Mouse (Mus musculus) stomach, postnatal 0 days (tissue): ENCODE results near the gene Ring1. TPM values are rescaled to one million over a fixed set of nuclear protein-coding genes. Genes with fewer than 3 reads are reported as not detected.

Experiments
- ATAC-seq: fragments of 200-750 bp; cut with Nextera tagmentation; 2 replicates; pipeline ENCODE4 v1.8.0; 2017; ENCODE audit not compliant: low FRiP score, low TSS enrichment
- DNase-seq: peaks from one replicate; pipeline ENCODE4 v3.0.0-alpha.2; 2016; ENCODE audit warnings: low spot score
- H3K27ac ChIP-seq: fragments of 300-500 bp; sonication (generic); replicated peaks from 2 replicates; pipeline ENCODE4 v1.5.1; 2014; ENCODE audit warnings: mild to moderate bottlenecking, control low read depth
- H3K27me3 ChIP-seq: fragments of 300-500 bp; sonication (generic); 2 replicates; pipeline ENCODE4 v1.6.1; 2014; ENCODE audit warnings: low read length; ENCODE audit not compliant: control insufficient read depth, insufficient read depth
- H3K36me3 ChIP-seq: fragments of 300-500 bp; sonication (generic); 2 replicates; pipeline ENCODE4 v1.6.1; 2014; ENCODE audit warnings: low read length, mixed read lengths; ENCODE audit not compliant: control insufficient read depth, insufficient read depth
- H3K4me1 ChIP-seq: fragments of 300-500 bp; sonication (generic); replicated peaks from 2 replicates; pipeline ENCODE4 v1.6.1; 2014; ENCODE audit warnings: antibody characterized with exemption; ENCODE audit not compliant: control insufficient read depth, insufficient read depth
- H3K4me2 ChIP-seq: fragments of 300-500 bp; sonication (generic); replicated peaks from 2 replicates; pipeline ENCODE4 v1.6.1; 2014; ENCODE audit warnings: low read depth, mild to moderate bottlenecking, control low read depth, moderate library complexity
- H3K4me3 ChIP-seq: fragments of 300-500 bp; sonication (generic); 2 replicates; pipeline ENCODE4 v1.5.1; 2014; ENCODE audit warnings: low read depth, low read length, control low read depth
- H3K9ac ChIP-seq: fragments of 300-500 bp; sonication (generic); 2 replicates; pipeline ENCODE4 v1.6.1; 2014; ENCODE audit warnings: mild to moderate bottlenecking, low read length, control low read depth, mixed read lengths
- H3K9me3 ChIP-seq: fragments of 300-500 bp; sonication (generic); 2 replicates; pipeline ENCODE4 v1.6.1; 2016; ENCODE audit warnings: low read length; ENCODE audit not compliant: control insufficient read depth
- CTCF ChIP-seq: IDR thresholded peaks from 2 replicates; pipeline ENCODE4 v1.5.1; 2016; ENCODE audit warnings: antibody characterized with exemption, low read depth, mild to moderate bottlenecking, moderate library complexity
- EP300 ChIP-seq: optimal IDR thresholded peaks from 2 replicates; pipeline ENCODE3; 2016; ENCODE audit warnings: antibody characterized with exemption
- WGBS: fragments of 180-500 bp; shearing (Covaris S2); extraction: QIAGEN DNeasy Blood & Tissue Kit; methylation state at CpG from one replicate; pipeline ENCODE4 v1.1.7; 2014; 5-methylcytosine and 5-hydroxymethylcytosine counted together
- polyA plus RNA-seq: library from polyadenylated mRNA; unstranded; fragments of >200 nt; fragmentation: Nextera tagmentation; extraction: Ambion mirVana; gene quantifications from 2 replicates; pipeline ENCODE4 v1.2.1, GENCODE M21; 2015

Gene Ring1
- polyA plus RNA-seq, 1 experiment from 2014 or later: 13.3 TPM

DNA sequence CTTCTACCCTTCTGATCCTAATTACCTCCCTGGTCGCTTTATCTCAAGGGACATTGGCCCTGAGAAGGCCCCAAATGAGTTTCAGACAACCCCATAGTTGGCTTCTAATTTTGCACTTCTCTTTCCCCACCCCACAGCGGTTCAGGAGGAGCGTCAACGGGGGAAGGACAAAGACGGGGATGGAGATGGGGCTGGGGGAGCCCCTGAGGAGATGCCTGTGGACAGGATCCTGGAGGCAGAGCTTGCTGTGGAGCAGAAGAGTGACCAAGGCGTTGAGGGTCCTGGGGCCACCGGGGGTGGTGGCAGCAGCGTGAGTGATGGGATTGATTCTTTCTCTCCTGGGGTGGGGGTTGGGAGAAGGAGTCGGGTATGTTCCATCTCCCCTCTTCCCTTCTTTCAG, 11.0 kb upstream of the Ring1 start:
- DNase-seq (no peak), ATAC-seq (no peak)
- H3K4me2 ChIP-seq: no peak overlapping the region
- H3K9me3 ChIP-seq: no peaks in the 10 kb centered on the region
- TF ChIP-seq CTCF: no peak
- no peak for TF ChIP-seq EP300
- 87% methylated on average over 9 of the region's 9 CpGs for WGBS
- no peak overlapping the region for H3K4me3 ChIP-seq
- peaks cover 17% of the 10 kb centered on the region for H3K36me3 ChIP-seq
- H3K27ac ChIP-seq: no peak overlapping the region
- H3K4me1 ChIP-seq: peaks cover 2% of the 10 kb centered on the region; the same call in 1 of the 2 replicates
- no peak overlapping the region for H3K9ac ChIP-seq
- no peaks in the 10 kb centered on the region for H3K27me3 ChIP-seq

DNA sequence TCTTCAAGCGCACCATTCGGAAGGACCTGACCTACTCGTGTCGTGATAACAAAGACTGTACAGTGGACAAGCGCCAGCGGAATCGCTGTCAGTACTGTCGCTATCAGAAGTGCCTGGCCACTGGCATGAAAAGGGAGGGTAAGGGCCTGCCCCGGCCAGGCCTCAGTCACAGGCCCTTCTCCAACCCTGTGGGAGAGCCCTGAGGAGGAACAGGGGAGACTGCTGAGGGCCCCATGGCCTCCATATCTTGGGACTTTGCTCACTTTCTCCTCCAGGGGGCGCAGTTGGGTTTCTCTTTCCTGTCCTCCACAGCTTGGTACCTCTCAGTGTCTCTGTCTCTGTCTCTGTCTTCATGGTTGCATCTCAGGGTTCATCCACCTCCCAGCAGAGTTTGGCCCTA, 9.6 kb upstream of the Ring1 start:
- Histone ChIP-seq H3K27me3 (no peaks in the 10 kb centered on the region), H3K36me3 (peaks cover 26% of the 10 kb centered on the region), H3K4me1 (peaks cover 4% of the 10 kb centered on the region)

DNA sequence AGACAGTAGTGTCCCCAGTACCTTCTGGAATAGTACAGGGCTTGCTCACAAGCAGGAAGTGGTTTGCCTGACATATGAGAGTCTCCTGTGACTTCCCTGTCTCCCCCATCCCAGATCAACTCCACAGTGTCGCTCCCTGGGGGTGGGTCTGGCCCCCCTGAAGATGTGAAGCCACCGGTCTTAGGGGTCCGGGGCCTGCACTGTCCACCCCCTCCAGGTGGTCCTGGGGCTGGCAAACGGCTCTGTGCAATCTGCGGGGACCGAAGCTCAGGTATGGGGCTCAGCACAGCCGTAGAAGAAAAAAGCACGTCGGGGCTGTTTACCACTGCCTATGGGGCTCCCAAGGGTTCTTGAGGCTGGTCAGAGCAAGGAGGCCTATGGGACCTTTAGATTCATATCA, 9.0 kb upstream of the Ring1 start:
- DNase-seq: no peak
- 91% methylated on average over 9 of the region's 9 CpGs for WGBS
- Histone ChIP-seq H3K9ac (no peak overlapping the region), H3K4me2 (no peak overlapping the region), H3K27me3 (no peaks in the 10 kb centered on the region), H3K9me3 (no peaks in the 10 kb centered on the region), H3K27ac (no peak overlapping the region; the same call in 1 of the 2 replicates), H3K4me3 (no peak overlapping the region), H3K36me3 (peaks cover 32% of the 10 kb centered on the region), H3K4me1 (peaks cover 3% of the 10 kb centered on the region)
- ATAC-seq: no peak
- TF ChIP-seq EP300: no peak

More for the DNA sequence above, 9.6 kb upstream of the Ring1 start:
- H3K9ac ChIP-seq: no peak overlapping the region
- no peaks in the 10 kb centered on the region for H3K9me3 ChIP-seq
- no peak overlapping the region for H3K4me3 ChIP-seq
- TF ChIP-seq EP300 (no peak), CTCF (peak; percentile 79)
- H3K4me2 ChIP-seq: no peak overlapping the region
- WGBS: 80% methylated on average over 10 of the region's 10 CpGs
- DNase-seq (peak; percentile 71), ATAC-seq (no peak)
- H3K27ac ChIP-seq: no peak overlapping the region

DNA sequence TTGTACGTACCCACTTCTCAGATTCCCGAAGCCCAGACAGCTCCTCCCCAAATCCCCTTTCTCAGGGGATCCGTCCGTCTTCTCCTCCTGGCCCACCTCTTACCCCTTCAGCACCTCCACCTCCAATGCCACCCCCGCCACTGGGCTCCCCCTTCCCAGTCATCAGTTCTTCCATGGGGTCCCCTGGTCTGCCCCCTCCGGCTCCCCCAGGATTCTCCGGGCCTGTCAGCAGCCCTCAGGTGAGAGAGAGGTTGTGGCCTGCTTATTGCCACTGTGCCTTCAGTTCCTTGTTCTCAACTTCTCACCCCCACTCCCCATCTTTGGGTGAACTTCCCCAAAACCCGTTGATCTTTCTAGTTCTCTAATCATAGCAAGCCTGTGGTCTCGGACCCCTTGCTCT, 8.3 kb upstream of the Ring1 start:
- Histone ChIP-seq H3K36me3 (peaks cover 31% of the 10 kb centered on the region), H3K9ac (peak overlapping the region; percentile 96), H3K4me3 (peak overlapping the region; percentile 86), H3K4me2 (peak overlapping the region; percentile 93), H3K4me1 (peaks cover 3% of the 10 kb centered on the region), H3K27me3 (no peaks in the 10 kb centered on the region), H3K9me3 (no peaks in the 10 kb centered on the region), H3K27ac (peak overlapping the region; percentile 98)
- DNase-seq: no peak
- WGBS: 43% methylated on average over 9 of the region's 9 CpGs
- TF ChIP-seq EP300 (no peak), CTCF (no peak)
- no peak for ATAC-seq

DNA sequence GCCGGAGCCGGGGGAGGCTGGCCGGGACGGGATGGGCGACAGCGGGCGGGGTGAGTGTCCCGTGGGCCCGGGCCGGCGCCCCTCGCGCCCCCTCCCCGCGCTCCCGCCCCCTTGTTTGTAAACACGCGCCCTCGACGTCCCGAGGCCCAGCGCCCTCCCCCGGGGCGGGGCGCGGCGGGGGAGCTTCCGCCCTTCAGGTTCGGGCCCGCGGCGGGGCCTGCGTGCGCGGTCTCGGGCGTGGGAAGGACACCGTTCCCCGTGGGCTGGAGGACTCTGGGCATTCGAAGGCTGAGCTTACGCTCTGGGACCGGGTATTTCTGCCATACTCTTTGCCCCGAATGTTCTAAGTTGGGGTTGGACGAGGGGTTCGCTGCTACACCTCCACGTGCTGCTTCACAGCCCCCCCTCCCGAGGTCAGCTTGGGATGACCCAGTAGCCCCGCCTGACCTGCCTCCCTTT, 7.7 kb upstream of the Ring1 start:
- Histone ChIP-seq H3K27ac (peak overlapping the region; percentile 98), H3K4me3 (peak overlapping the region; percentile 86), H3K9me3 (no peaks in the 10 kb centered on the region), H3K9ac (peak overlapping the region; percentile 96), H3K27me3 (no peaks in the 10 kb centered on the region), H3K36me3 (peaks cover 25% of the 10 kb centered on the region), H3K4me2 (peak overlapping the region; percentile 93), H3K4me1 (peaks cover 5% of the 10 kb centered on the region)
- 1% methylated on average over 37 of the region's 48 CpGs for WGBS
- ATAC-seq (peak; percentile 11; the same call in 1 of the 2 replicates), DNase-seq (no peak)
- TF ChIP-seq CTCF (no peak), EP300 (no peak)

DNA sequence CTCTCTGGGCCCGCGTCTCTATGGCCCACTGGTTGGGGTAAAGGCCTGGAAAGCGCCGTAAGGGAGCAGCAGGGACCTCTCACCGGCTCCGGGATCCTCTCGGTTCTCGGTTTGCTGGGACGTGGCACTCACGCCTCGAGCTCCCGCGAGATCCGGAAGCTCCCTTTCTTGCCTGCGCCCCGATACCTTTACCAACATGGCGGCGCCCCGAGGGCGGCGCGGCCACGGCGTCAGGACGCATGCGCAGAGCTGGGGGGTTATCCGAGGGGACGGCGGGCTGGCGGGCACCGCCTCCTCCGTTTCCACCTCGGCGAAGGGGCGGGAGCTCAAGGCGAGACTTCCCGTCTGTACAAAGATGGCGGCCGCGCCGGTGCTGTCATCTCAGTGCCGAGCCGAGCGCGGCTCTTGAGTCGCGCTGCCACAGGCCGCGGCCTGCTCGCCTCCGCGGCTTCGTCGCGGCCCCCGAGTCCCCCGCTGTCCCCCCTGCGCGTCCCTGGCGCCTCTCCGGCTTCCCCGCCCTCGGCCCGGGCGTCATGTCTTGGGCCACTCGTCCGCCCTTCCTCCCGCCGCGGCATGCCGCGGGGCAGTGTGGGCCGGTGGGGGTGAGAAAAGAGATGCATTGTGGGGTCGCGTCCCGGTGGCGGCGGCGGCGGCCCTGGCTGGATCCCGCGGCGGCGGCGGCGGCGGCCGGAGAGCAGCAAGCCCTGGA, 7.1 kb upstream of the Ring1 start, which contains the start of the genes Slc39a7 and Rxrb:
TSS of gene Slc39a7 (minus strand) at position 218 of the 709 bp plus-strand sequence.
TSS of gene Rxrb (plus strand) at position 348 of the 709 bp plus-strand sequence.
- ATAC-seq (peak; percentile 81), DNase-seq (peak; percentile 99)
- under 1% methylated on average over 52 of the region's 88 CpGs for WGBS
- Histone ChIP-seq H3K9ac (peak within 1 kb of the TSS; percentile 96), H3K4me1 (peaks cover 7% of the 10 kb centered on the region), H3K27me3 (no peaks in the 10 kb centered on the region), H3K4me2 (peak within 1 kb of the TSS; percentile 93), H3K27ac (peak within 1 kb of the TSS; percentile 98), H3K36me3 (peaks cover 24% of the 10 kb centered on the region), H3K4me3 (peak within 1 kb of the TSS; percentile 86), H3K9me3 (no peaks in the 10 kb centered on the region)
- TF ChIP-seq CTCF (no peak), EP300 (peak; percentile 96)
